In the genomic region with DNA sequence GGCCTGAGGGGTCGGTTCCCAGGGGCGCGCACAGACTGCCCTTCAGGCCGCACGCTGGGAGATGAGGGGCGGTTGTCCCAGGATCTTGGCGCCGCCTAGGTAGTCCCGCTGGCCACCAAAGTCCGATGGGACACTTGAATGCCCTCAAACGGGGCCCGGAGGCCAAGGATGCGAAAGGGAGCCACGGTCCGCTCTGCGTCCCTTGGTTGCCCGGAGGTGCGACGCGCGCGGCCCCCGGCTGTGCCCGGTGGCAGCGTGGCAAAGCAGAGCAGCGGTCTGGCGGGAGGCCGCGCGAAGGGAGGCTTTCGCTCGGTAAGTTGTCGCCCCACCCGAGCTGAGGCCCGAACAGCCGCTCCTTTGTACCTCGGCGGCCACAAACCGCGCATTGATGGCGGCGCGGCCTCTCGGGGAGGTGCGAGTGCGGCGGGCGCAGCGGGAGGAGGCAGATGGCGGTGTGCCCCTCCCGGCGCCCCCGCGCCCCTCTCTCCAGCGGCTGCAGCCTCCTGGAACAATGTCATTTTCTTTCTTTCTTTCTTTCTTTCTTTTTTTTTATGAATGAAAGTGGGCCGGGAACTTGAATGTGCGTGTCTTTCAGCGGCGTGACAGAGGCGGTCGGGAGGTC, we compare ENCODE assay signal across 8 mouse cellular contexts. TPM values are rescaled to one million over a fixed set of nuclear protein-coding genes. Genes with fewer than 3 reads are reported as not detected.
DNase-seq lines count a peak whose midpoint lies in the region; ATAC-seq and TF ChIP-seq lines count a peak whose summit lies in the region.

No protein-coding gene starts in this region.

- peak overlapping the region; percentile 97 for H3K4me2 ChIP-seq in embryonic facial prominence, embryonic 12.5 days (replicated peaks)
- H3K4me2 ChIP-seq in intestine, embryonic 15.5 days (replicated peaks): peak overlapping the region; percentile 99
- H3K4me2 ChIP-seq in lung, embryonic 16.5 days (ENCODE audit: low read depth, low read length): peak overlapping the region; percentile 77
- H3K4me2 ChIP-seq in stomach, postnatal 0 days (replicated peaks; ENCODE audit: low read depth): peak overlapping the region; percentile 99

- peaks cover 14% of the 10 kb centered on the region; the same call in 1 of the 2 replicates for H3K4me1 ChIP-seq in embryonic facial prominence, embryonic 12.5 days
- H3K4me1 ChIP-seq in intestine, embryonic 15.5 days (replicated peaks): peaks cover 40% of the 10 kb centered on the region
- peaks cover 35% of the 10 kb centered on the region for H3K4me1 ChIP-seq in lung, embryonic 16.5 days (replicated peaks; ENCODE audit: control insufficient read depth, insufficient read depth, low read length)
- H3K4me1 ChIP-seq in stomach, postnatal 0 days (replicated peaks; ENCODE audit: control insufficient read depth, insufficient read depth): no peaks in the 10 kb centered on the region

- peak; percentile 2 for TF ChIP-seq CTCF in left cerebral cortex, adult 2 months (IDR thresholded peaks at IDR 0.05)
- TF ChIP-seq CTCF in stomach, postnatal 0 days (IDR thresholded peaks at IDR 0.05; ENCODE audit: low read depth): peak; percentile 26; the same call in 1 of the 2 replicates

- WGBS in embryonic facial prominence, embryonic 12.5 days: under 1% methylated on average over 61 of the region's 61 CpGs
- 1% methylated on average over 60 of the region's 61 CpGs for WGBS in intestine, embryonic 15.5 days
- WGBS in lung, embryonic 16.5 days: under 1% methylated on average over 61 of the region's 61 CpGs
- WGBS in stomach, postnatal 0 days: under 1% methylated on average over 61 of the region's 61 CpGs

- DNase-seq in left cerebral cortex, adult 2 months (ENCODE audit: extremely low spot score in 1 of 2, low spot score in 2 of 2): no peak
- no peak for DNase-seq in left cerebral cortex, adult 18-20 months (ENCODE audit: low spot score in 2 of 2)
- DNase-seq in stomach, postnatal 0 days (ENCODE audit: low spot score): peak; percentile 64
- DNase-seq in ovary, postnatal 10 days (ENCODE audit: low spot score): no peak

- peak overlapping the region; percentile 47 for H3K4me3 ChIP-seq in left cerebral cortex, adult 2 months
- peak overlapping the region; percentile 59 for H3K4me3 ChIP-seq in embryonic facial prominence, embryonic 12.5 days
- peak overlapping the region; percentile 77 for H3K4me3 ChIP-seq in intestine, embryonic 15.5 days (replicated peaks)
- peak overlapping the region; percentile 84 for H3K4me3 ChIP-seq in lung, embryonic 16.5 days (ENCODE audit: low read length)
- peak overlapping the region; percentile 78 for H3K4me3 ChIP-seq in stomach, postnatal 0 days (ENCODE audit: low read depth, low read length)

- peaks cover 60% of the 10 kb centered on the region for H3K27me3 ChIP-seq in embryonic facial prominence, embryonic 12.5 days
- peaks cover 11% of the 10 kb centered on the region for H3K27me3 ChIP-seq in intestine, embryonic 15.5 days (replicated peaks)
- no peaks in the 10 kb centered on the region; the same call in 1 of the 2 replicates for H3K27me3 ChIP-seq in lung, embryonic 16.5 days (ENCODE audit: control insufficient read depth, insufficient read depth, low read depth, low read length)
- no peaks in the 10 kb centered on the region for H3K27me3 ChIP-seq in stomach, postnatal 0 days (ENCODE audit: control insufficient read depth, insufficient read depth, low read length)

- H3K9me3 ChIP-seq in embryonic facial prominence, embryonic 12.5 days: no peaks in the 10 kb centered on the region
- H3K9me3 ChIP-seq in intestine, embryonic 15.5 days: no peaks in the 10 kb centered on the region
- no peaks in the 10 kb centered on the region for H3K9me3 ChIP-seq in lung, embryonic 16.5 days (ENCODE audit: control insufficient read depth, low read length)
- no peaks in the 10 kb centered on the region for H3K9me3 ChIP-seq in stomach, postnatal 0 days (ENCODE audit: control insufficient read depth, low read length)

- ATAC-seq in embryonic facial prominence, embryonic 12.5 days (ENCODE audit: insufficient number of reproducible peaks, insufficient read depth, low FRiP score, low TSS enrichment): no peak
- ATAC-seq in intestine, embryonic 15.5 days: 0 out of 2 replicates have a peak, but pooled peaks have one; percentile 7
- no peak for ATAC-seq in lung, embryonic 16.5 days (ENCODE audit: low read depth)
- ATAC-seq in stomach, postnatal 0 days (ENCODE audit: low FRiP score, low TSS enrichment): no peak
- no peak for ATAC-seq in cerebellum, adult (ENCODE audit: insufficient number of reproducible peaks, low FRiP score, low TSS enrichment)

- intact Hi-C loops in left cerebral cortex, adult 2 months (cut with DNase I): loop anchor here (5.0 kb wide), 1 partner anchor 36 kb away; no protein-coding TSS in a partner anchor

- no peaks in the 10 kb centered on the region for H3K36me3 ChIP-seq in embryonic facial prominence, embryonic 12.5 days
- H3K36me3 ChIP-seq in intestine, embryonic 15.5 days: no peaks in the 10 kb centered on the region
- peaks cover 10% of the 10 kb centered on the region for H3K36me3 ChIP-seq in lung, embryonic 16.5 days (ENCODE audit: control insufficient read depth, insufficient read depth, low read length)
- H3K36me3 ChIP-seq in stomach, postnatal 0 days (ENCODE audit: control insufficient read depth, insufficient read depth, low read length): no peaks in the 10 kb centered on the region

- peak overlapping the region; percentile 71 for H3K9ac ChIP-seq in embryonic facial prominence, embryonic 12.5 days
- H3K9ac ChIP-seq in intestine, embryonic 15.5 days: peak overlapping the region; percentile 77
- peak overlapping the region; percentile 93 for H3K9ac ChIP-seq in lung, embryonic 16.5 days (ENCODE audit: low read length)
- peak overlapping the region; percentile 78 for H3K9ac ChIP-seq in stomach, postnatal 0 days (ENCODE audit: low read length)

- H3K27ac ChIP-seq in left cerebral cortex, adult 2 months: peak overlapping the region; percentile 74
- H3K27ac ChIP-seq in embryonic facial prominence, embryonic 12.5 days: no peak overlapping the region
- peak overlapping the region; percentile 87 for H3K27ac ChIP-seq in intestine, embryonic 15.5 days
- no peak overlapping the region for H3K27ac ChIP-seq in lung, embryonic 16.5 days (ENCODE audit: low read length)
- H3K27ac ChIP-seq in stomach, postnatal 0 days (replicated peaks): peak overlapping the region; percentile 85; the same call in 1 of the 2 replicates

- TF ChIP-seq EP300 in stomach, postnatal 0 days (optimal IDR thresholded peaks at IDR 0.05): no peak

RNA-seq across cellular contexts. Expression of gene Fgfr3, which starts 1.7 kb away (rescaled TPM):
- 100 to 1,000 TPM; 112 to 140 TPM for total RNA-seq in left cerebral cortex, adult 2 months (2021)
- total RNA-seq in left cerebral cortex, adult 18-20 months (2021): 100 to 1,000 TPM; 104 to 116 TPM
- 13.4 and 19.5 TPM in 2 replicates for polyA plus RNA-seq in embryonic facial prominence, embryonic 12.5 days (2016; fragmentation: Nextera tagmentation; extraction: Ambion mirVana)
- 11.4 and 11.6 TPM in 2 replicates for polyA plus RNA-seq in intestine, embryonic 15.5 days (2015; fragmentation: Nextera tagmentation; extraction: Ambion mirVana)
- 64.4 and 67.2 TPM in 2 replicates for polyA plus RNA-seq in lung, embryonic 16.5 days (2015; fragmentation: Nextera tagmentation; extraction: Ambion mirVana)
- polyA plus RNA-seq in stomach, postnatal 0 days (2015; fragmentation: Nextera tagmentation; extraction: Ambion mirVana): 17.4 and 19.3 TPM in 2 replicates

RNA-seq across cellular contexts. Expression of gene Letm1, which starts 59.5 kb away (rescaled TPM):
- 100 to 1,000 TPM in 1 of 2 experiments, 10 to 100 TPM in 1; 98.0 to 103 TPM for total RNA-seq in left cerebral cortex, adult 2 months (2021)
- 100 to 1,000 TPM in 1 of 2 experiments, 10 to 100 TPM in 1; 97.9 to 104 TPM for total RNA-seq in left cerebral cortex, adult 18-20 months (2021)
- polyA plus RNA-seq in embryonic facial prominence, embryonic 12.5 days (2016; fragmentation: Nextera tagmentation; extraction: Ambion mirVana): 63.8 and 65.3 TPM in 2 replicates
- 42.5 and 49.5 TPM in 2 replicates for polyA plus RNA-seq in intestine, embryonic 15.5 days (2015; fragmentation: Nextera tagmentation; extraction: Ambion mirVana)
- 33.8 and 41.0 TPM in 2 replicates for polyA plus RNA-seq in lung, embryonic 16.5 days (2015; fragmentation: Nextera tagmentation; extraction: Ambion mirVana)
- 39.5 and 42.6 TPM in 2 replicates for polyA plus RNA-seq in stomach, postnatal 0 days (2015; fragmentation: Nextera tagmentation; extraction: Ambion mirVana)

Comparison
In these comparisons a context has a peak if more than half of its experiments do, and no peak if none do; other contexts are left out.
1. H3K27ac ChIP-seq: peak in left cerebral cortex, adult 2 months (single experiment), intestine, embryonic 15.5 days (single experiment) and stomach, postnatal 0 days (single experiment); none in embryonic facial prominence, embryonic 12.5 days (single experiment) and lung, embryonic 16.5 days (single experiment).
2. Peak in every context shown above with its lines, with median percentiles within 50 percentile points of each other: H3K4me3 ChIP-seq, H3K4me2 ChIP-seq and H3K9ac ChIP-seq.